Mouse (Mus musculus): ENCODE measurements around the gene Meiob. TPM values are rescaled to one million over a fixed set of nuclear protein-coding genes. Genes with fewer than 3 reads are reported as not detected.
A peak's percentile ranks its signal among the peaks of the same experiment; 100 is the strongest.

Meiob gene
- not detected in 2 replicates for total RNA-seq (2014; rRNA removed)
- 0.08 and 0.15 TPM in 2 replicates for polyA plus RNA-seq (2015; fragmentation: Nextera tagmentation; extraction: Ambion mirVana)

GRCm38 (mm10) chr17:24803952-24804951 is at the start of gene Meiob:
Gene Meiob (plus strand): TSS chr17:24804289.
- Histone ChIP-seq H3K4me2 (ENCODE audit: low read depth) (peak within 1 kb of the TSS; percentile 84), H3K27ac (ENCODE audit: low read depth, low read length) (no peak within 1 kb of the TSS), H3K4me1 (ENCODE audit: insufficient read depth) (0 out of 2 replicates have a peak, but pooled peaks cover 4% of the 10 kb centered on the region), H3K27me3 (ENCODE audit: insufficient read depth, low read length) (peaks cover 16% of the 10 kb centered on the region), H3K9ac (peak within 1 kb of the TSS; percentile 40), H3K9me3 (ENCODE audit: low read length) (no peaks in the 10 kb centered on the region), H3K4me3 (ENCODE audit: low read depth, low read length) (peak within 1 kb of the TSS; percentile 57), H3K36me3 (ENCODE audit: insufficient read depth) (no peaks in the 10 kb centered on the region)
- peak; percentile 47 for ATAC-seq
- WGBS: under 1% methylated on average over 71 of the region's 71 CpGs
- DNase-seq: peak; percentile 39
- TF ChIP-seq CTCF (IDR thresholded peaks at IDR 0.05; ENCODE audit: low read depth): no peak

GRCm38 (mm10) chr17:24757394-24757793 is 46.7 kb upstream of the Meiob start:
- Histone ChIP-seq H3K27ac (ENCODE audit: low read depth, low read length) (no peak overlapping the region), H3K9me3 (ENCODE audit: low read length) (no peaks in the 10 kb centered on the region), H3K4me3 (ENCODE audit: low read depth, low read length) (no peak overlapping the region), H3K4me1 (ENCODE audit: insufficient read depth) (peaks cover 2% of the 10 kb centered on the region; the same call in 1 of the 2 replicates), H3K36me3 (ENCODE audit: insufficient read depth) (no peaks in the 10 kb centered on the region), H3K27me3 (ENCODE audit: insufficient read depth, low read length) (peaks cover 28% of the 10 kb centered on the region), H3K9ac (no peak overlapping the region), H3K4me2 (ENCODE audit: low read depth) (no peak overlapping the region)
- DNase-seq: no peak
- TF ChIP-seq CTCF (IDR thresholded peaks at IDR 0.05; ENCODE audit: low read depth): no peak
- ATAC-seq: no peak
- WGBS: 86% methylated on average over 1 of the region's 1 CpGs

GRCm38 (mm10) chr17:24761121-24761520 is 43.0 kb upstream of the Meiob start:
- no peaks in the 10 kb centered on the region for H3K36me3 ChIP-seq (ENCODE audit: insufficient read depth)
- no peaks in the 10 kb centered on the region for H3K27me3 ChIP-seq (ENCODE audit: insufficient read depth, low read length)
- WGBS: 59% methylated on average over 5 of the region's 5 CpGs
- H3K4me3 ChIP-seq (ENCODE audit: low read depth, low read length): no peak overlapping the region
- ATAC-seq: no peak
- no peaks in the 10 kb centered on the region for H3K4me1 ChIP-seq (ENCODE audit: insufficient read depth)
- no peak overlapping the region for H3K4me2 ChIP-seq (ENCODE audit: low read depth)
- H3K27ac ChIP-seq (ENCODE audit: low read depth, low read length): no peak overlapping the region
- TF ChIP-seq CTCF (IDR thresholded peaks at IDR 0.05; ENCODE audit: low read depth): no peak
- H3K9ac ChIP-seq: no peak overlapping the region
- no peaks in the 10 kb centered on the region for H3K9me3 ChIP-seq (ENCODE audit: low read length)
- no peak for DNase-seq

DNA sequence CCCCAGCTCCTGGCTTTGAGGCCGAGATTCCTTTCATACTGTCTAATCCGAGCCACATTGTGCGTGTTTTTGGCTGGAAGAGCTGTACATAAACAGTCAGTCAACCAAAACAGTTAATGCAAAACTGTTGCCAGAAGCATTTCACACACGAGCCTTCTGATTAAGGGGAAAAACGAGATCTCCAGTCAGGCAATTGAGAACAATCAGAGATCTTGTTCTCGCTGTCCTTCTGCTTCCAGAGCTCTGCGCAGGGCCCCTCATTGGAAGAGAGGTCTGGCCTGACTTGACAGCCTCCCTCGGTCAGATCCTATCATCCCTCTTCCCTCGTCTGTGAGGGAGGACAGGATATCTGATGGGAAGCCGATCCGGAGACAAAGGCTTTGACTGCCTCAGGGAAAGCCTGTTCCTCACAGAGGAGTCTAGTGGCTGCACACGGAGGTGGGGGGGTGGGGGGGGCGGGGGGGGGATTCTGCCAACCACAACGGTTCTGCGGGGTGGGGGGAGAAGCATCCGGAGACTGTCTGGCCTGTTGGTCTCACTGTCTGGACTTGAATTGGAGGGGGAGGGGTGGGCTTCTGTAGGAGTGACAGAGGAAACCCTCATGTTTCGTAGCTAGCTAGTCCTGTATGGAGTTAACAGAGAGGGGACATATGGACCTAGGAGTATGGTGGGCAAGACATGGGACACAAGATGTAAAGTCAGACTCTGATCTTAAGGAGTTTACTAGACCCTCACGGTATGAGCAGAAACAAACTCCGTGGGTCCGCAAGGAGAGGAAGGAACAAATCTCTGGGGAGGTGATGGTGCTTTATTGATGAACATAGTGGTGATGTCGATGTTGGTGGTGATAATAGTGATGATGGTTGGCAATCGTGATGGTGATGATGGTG is 38.8 kb upstream of the Meiob start:
- no peak overlapping the region for H3K27ac ChIP-seq (ENCODE audit: low read depth, low read length)
- WGBS: 47% methylated on average over 21 of the region's 22 CpGs
- no peak for TF ChIP-seq CTCF (IDR thresholded peaks at IDR 0.05; ENCODE audit: low read depth)
- no peaks in the 10 kb centered on the region; the same call in 1 of the 2 replicates for H3K27me3 ChIP-seq (ENCODE audit: insufficient read depth, low read length)
- ATAC-seq (no peak; the same call in 1 of the 2 replicates), DNase-seq (peak; percentile 26)
- no peaks in the 10 kb centered on the region for H3K9me3 ChIP-seq (ENCODE audit: low read length)
- no peak overlapping the region for H3K4me2 ChIP-seq (ENCODE audit: low read depth)
- no peaks in the 10 kb centered on the region for H3K36me3 ChIP-seq (ENCODE audit: insufficient read depth)
- no peak overlapping the region for H3K9ac ChIP-seq
- no peaks in the 10 kb centered on the region for H3K4me1 ChIP-seq (ENCODE audit: insufficient read depth)
- H3K4me3 ChIP-seq (ENCODE audit: low read depth, low read length): no peak overlapping the region

DNA sequence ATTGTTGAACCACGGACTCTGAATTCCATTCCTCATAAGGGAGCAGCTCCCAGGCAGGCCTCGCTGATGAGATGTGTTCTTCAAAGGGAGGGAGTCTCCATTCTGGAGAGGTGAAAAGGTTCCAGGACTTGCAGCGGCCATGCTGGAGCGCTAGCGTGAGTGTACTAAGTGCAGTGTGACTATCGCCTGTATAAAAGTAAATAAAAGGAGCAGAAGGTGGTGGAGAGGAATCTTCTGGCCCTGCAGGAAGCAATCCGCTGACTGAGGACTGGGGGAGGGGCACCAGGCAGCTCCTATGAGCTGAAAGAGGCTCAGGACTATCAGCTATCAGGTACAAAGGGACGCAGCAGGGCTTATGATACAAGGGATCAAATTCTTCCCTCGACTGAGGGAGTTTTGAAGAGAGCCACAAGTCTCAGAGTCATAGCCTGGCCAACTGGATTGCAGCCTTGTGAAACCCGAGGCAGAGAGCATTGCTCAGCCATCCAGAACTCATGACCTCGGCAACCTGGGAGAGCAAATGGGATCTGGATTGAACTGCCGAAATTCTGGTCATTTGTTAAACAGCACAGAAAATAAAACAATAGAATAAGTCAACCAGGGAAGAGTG is 37.7 kb upstream of the Meiob start:
- DNase-seq (no peak), ATAC-seq (no peak)
- H3K27ac ChIP-seq (ENCODE audit: low read depth, low read length): no peak overlapping the region
- no peak for TF ChIP-seq CTCF (IDR thresholded peaks at IDR 0.05; ENCODE audit: low read depth)
- WGBS: 23% methylated on average over 12 of the region's 12 CpGs
- H3K27me3 ChIP-seq (ENCODE audit: insufficient read depth, low read length): no peaks in the 10 kb centered on the region; the same call in 1 of the 2 replicates
- H3K4me2 ChIP-seq (ENCODE audit: low read depth): no peak overlapping the region
- H3K36me3 ChIP-seq (ENCODE audit: insufficient read depth): no peaks in the 10 kb centered on the region
- no peak overlapping the region for H3K9ac ChIP-seq
- H3K4me3 ChIP-seq (ENCODE audit: low read depth, low read length): no peak overlapping the region
- no peaks in the 10 kb centered on the region for H3K9me3 ChIP-seq (ENCODE audit: low read length)
- no peaks in the 10 kb centered on the region for H3K4me1 ChIP-seq (ENCODE audit: insufficient read depth)

DNA sequence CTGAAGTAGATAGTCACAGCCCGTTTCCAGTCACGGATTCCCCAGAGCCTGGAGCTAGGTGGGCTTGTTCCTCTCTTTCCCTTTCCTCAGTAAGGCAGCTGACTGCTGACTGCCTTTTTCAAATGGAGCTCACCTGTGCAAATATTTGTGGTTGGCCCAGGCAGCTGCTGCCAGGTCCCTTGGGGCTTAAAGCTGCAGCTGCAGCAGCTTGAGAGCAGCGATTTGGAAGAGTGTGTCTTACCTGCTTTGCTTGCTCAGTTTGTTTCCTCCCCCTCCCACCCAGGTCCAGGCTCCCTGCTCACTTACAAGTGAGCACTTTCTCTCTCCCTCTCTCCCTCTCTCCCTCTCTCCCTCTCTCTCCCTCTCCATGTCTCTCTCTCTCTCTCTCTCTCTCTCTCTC is 34.9 kb upstream of the Meiob start:
- DNase-seq (no peak), ATAC-seq (no peak)
- H3K27me3 ChIP-seq (ENCODE audit: insufficient read depth, low read length): no peaks in the 10 kb centered on the region; the same call in 1 of the 2 replicates
- no peaks in the 10 kb centered on the region for H3K4me1 ChIP-seq (ENCODE audit: insufficient read depth)
- 50% methylated on average over 3 of the region's 3 CpGs for WGBS
- H3K36me3 ChIP-seq (ENCODE audit: insufficient read depth): no peaks in the 10 kb centered on the region
- H3K9ac ChIP-seq: no peak overlapping the region
- no peak overlapping the region for H3K27ac ChIP-seq (ENCODE audit: low read depth, low read length)
- no peak for TF ChIP-seq CTCF (IDR thresholded peaks at IDR 0.05; ENCODE audit: low read depth)
- H3K4me2 ChIP-seq (ENCODE audit: low read depth): no peak overlapping the region
- H3K4me3 ChIP-seq (ENCODE audit: low read depth, low read length): no peak overlapping the region
- no peaks in the 10 kb centered on the region for H3K9me3 ChIP-seq (ENCODE audit: low read length)
